Mouse (Mus musculus): ENCODE measurements around the gene Prkaa2. TPM values are rescaled to one million over a fixed set of nuclear protein-coding genes. Genes with fewer than 3 reads are reported as not detected.

The Prkaa2 gene
- total and polyA plus RNA-seq, 3 experiments, result 21.6 to 84.3 (median 76.5) TPM

GRCm38 (mm10) chr4:105033153-105033552 is 76.5 kb downstream of the Prkaa2 start:
- TF ChIP-seq POLR2A (IDR thresholded peaks at IDR 0.05; ENCODE audit: insufficient read depth, low read depth, low read length) (no peak), CTCF (IDR thresholded peaks at IDR 0.05) (peak; percentile 44)
- DNase-seq, result no peak

GRCm38 (mm10) chr4:105031104-105031503 is 78.6 kb downstream of the Prkaa2 start:
- TF ChIP-seq CTCF (IDR thresholded peaks at IDR 0.05) (no peak), EP300 (IDR thresholded peaks at IDR 0.05; ENCODE audit: insufficient read depth, low read depth, low read length) (no peak), POLR2A (IDR thresholded peaks at IDR 0.05; ENCODE audit: insufficient read depth, low read depth, low read length) (no peak)
- H3K27ac ChIP-seq, result no peak overlapping the region
- no peaks in the 10 kb centered on the region for H3K27me3 ChIP-seq (ENCODE audit: control insufficient read depth, insufficient read depth, low read length)
- no peak overlapping the region for H3K9ac ChIP-seq (ENCODE audit: low read depth, low read length)
- H3K4me1 ChIP-seq (ENCODE audit: control insufficient read depth, insufficient read depth, low read length), result no peaks in the 10 kb centered on the region
- 79% methylated on average over 8 of the region's 8 CpGs for whole genome bisulfite sequencing
- H3K4me3 ChIP-seq, result no peak overlapping the region
- H3K36me3 ChIP-seq (ENCODE audit: control insufficient read depth, insufficient read depth, low read length), result no peaks in the 10 kb centered on the region
- intact Hi-C loops (cut with DNase I), result loop anchor here (5.0 kb wide), 3 partner anchors 76 to 1196 kb away; partner anchors contain the start of gene Prkaa2
- no peaks in the 10 kb centered on the region for H3K79me2 ChIP-seq (replicated peaks; ENCODE audit: control insufficient read depth, insufficient read depth, low read length)
- DNase-seq, result no peak

More at GRCm38 (mm10) chr4:105033153-105033552, 76.5 kb downstream of the Prkaa2 start:
- H3K36me3 ChIP-seq (ENCODE audit: control insufficient read depth, insufficient read depth, low read length), result no peaks in the 10 kb centered on the region
- H3K9ac ChIP-seq (ENCODE audit: low read depth, low read length), result no peak overlapping the region
- H3K27me3 ChIP-seq (ENCODE audit: control insufficient read depth, insufficient read depth, low read length), result no peaks in the 10 kb centered on the region
- H3K4me3 ChIP-seq, result no peak overlapping the region
- 53% methylated on average over 7 of the region's 7 CpGs for WGBS
- no peak overlapping the region for H3K27ac ChIP-seq
- H3K79me2 ChIP-seq (replicated peaks; ENCODE audit: control insufficient read depth, insufficient read depth, low read length), result no peaks in the 10 kb centered on the region
- H3K4me1 ChIP-seq (ENCODE audit: control insufficient read depth, insufficient read depth, low read length), result no peaks in the 10 kb centered on the region
- intact Hi-C loops (cut with DNase I), result loop anchor here (5.0 kb wide), 3 partner anchors 74 to 1194 kb away; partner anchors contain the start of gene Prkaa2

- no peaks in the 10 kb centered on the region for H3K27me3 ChIP-seq (ENCODE audit: control insufficient read depth, insufficient read depth, low read length)
- whole genome bisulfite sequencing, result 79% methylated on average over 6 of the region's 6 CpGs
Observed at GRCm38 (mm10) chr4:105027278-105027677, 82.4 kb downstream of the Prkaa2 start.

GRCm38 (mm10) chr4:105016006-105016613 is 93.6 kb downstream of the Prkaa2 start:
- no peaks in the 10 kb centered on the region for H3K27me3 ChIP-seq (ENCODE audit: control insufficient read depth, insufficient read depth, low read length)
- no peak for TF ChIP-seq CTCF (IDR thresholded peaks at IDR 0.05)
- TF ChIP-seq EP300 (IDR thresholded peaks at IDR 0.05; ENCODE audit: insufficient read depth, low read depth, low read length), result no peak
- TF ChIP-seq POLR2A (IDR thresholded peaks at IDR 0.05; ENCODE audit: insufficient read depth, low read depth, low read length), result no peak
- no peaks in the 10 kb centered on the region for H3K4me1 ChIP-seq (ENCODE audit: control insufficient read depth, insufficient read depth, low read length)
- H3K27ac ChIP-seq, result no peak overlapping the region
- no peak overlapping the region for H3K4me3 ChIP-seq
- no peak overlapping the region for H3K9ac ChIP-seq (ENCODE audit: low read depth, low read length)
- H3K36me3 ChIP-seq (ENCODE audit: control insufficient read depth, insufficient read depth, low read length), result peaks cover 2% of the 10 kb centered on the region; the same call in 1 of the 2 replicates
- DNase-seq, result no peak
- intact Hi-C loops (cut with DNase I), result no loop called here
- no peaks in the 10 kb centered on the region for H3K79me2 ChIP-seq (replicated peaks; ENCODE audit: control insufficient read depth, insufficient read depth, low read length)
- WGBS, result 76% methylated on average over 4 of the region's 4 CpGs

More at GRCm38 (mm10) chr4:105027278-105027677, 82.4 kb downstream of the Prkaa2 start:
- no peaks in the 10 kb centered on the region for H3K36me3 ChIP-seq (ENCODE audit: control insufficient read depth, insufficient read depth, low read length)
- H3K4me3 ChIP-seq, result no peak overlapping the region
- H3K27ac ChIP-seq, result no peak overlapping the region
- no peak overlapping the region for H3K9ac ChIP-seq (ENCODE audit: low read depth, low read length)
- intact Hi-C loops (cut with DNase I), result no loop called here
- TF ChIP-seq CTCF (IDR thresholded peaks at IDR 0.05) (no peak), POLR2A (IDR thresholded peaks at IDR 0.05; ENCODE audit: insufficient read depth, low read depth, low read length) (no peak), EP300 (IDR thresholded peaks at IDR 0.05; ENCODE audit: insufficient read depth, low read depth, low read length) (no peak)
- no peak for DNase-seq
- no peaks in the 10 kb centered on the region for H3K4me1 ChIP-seq (ENCODE audit: control insufficient read depth, insufficient read depth, low read length)
- H3K79me2 ChIP-seq (replicated peaks; ENCODE audit: control insufficient read depth, insufficient read depth, low read length), result no peaks in the 10 kb centered on the region

GRCm38 (mm10) chr4:105015496-105015895 is 94.2 kb downstream of the Prkaa2 start:
- intact Hi-C loops (cut with DNase I), result no loop called here
- WGBS, result 78% methylated on average over 6 of the region's 6 CpGs

GRCm38 (mm10) chr4:105013718-105014117 is 96.0 kb downstream of the Prkaa2 start:
- no peak for TF ChIP-seq CTCF (IDR thresholded peaks at IDR 0.05)
- no peak for TF ChIP-seq POLR2A (IDR thresholded peaks at IDR 0.05; ENCODE audit: insufficient read depth, low read depth, low read length)
- no peak for TF ChIP-seq EP300 (IDR thresholded peaks at IDR 0.05; ENCODE audit: insufficient read depth, low read depth, low read length)
- no peak for DNase-seq
- H3K27me3 ChIP-seq (ENCODE audit: control insufficient read depth, insufficient read depth, low read length), result no peaks in the 10 kb centered on the region
- H3K79me2 ChIP-seq (replicated peaks; ENCODE audit: control insufficient read depth, insufficient read depth, low read length), result no peaks in the 10 kb centered on the region
- H3K27ac ChIP-seq, result no peak overlapping the region
- 77% methylated on average over 7 of the region's 7 CpGs for WGBS
- H3K36me3 ChIP-seq (ENCODE audit: control insufficient read depth, insufficient read depth, low read length), result peaks cover 2% of the 10 kb centered on the region; the same call in 1 of the 2 replicates
- no peak overlapping the region for H3K4me3 ChIP-seq
- no peak overlapping the region for H3K9ac ChIP-seq (ENCODE audit: low read depth, low read length)
- intact Hi-C loops (cut with DNase I), result no loop called here
- H3K4me1 ChIP-seq (ENCODE audit: control insufficient read depth, insufficient read depth, low read length), result no peaks in the 10 kb centered on the region

More at GRCm38 (mm10) chr4:105015496-105015895, 94.2 kb downstream of the Prkaa2 start:
- H3K79me2 ChIP-seq (replicated peaks; ENCODE audit: control insufficient read depth, insufficient read depth, low read length), result no peaks in the 10 kb centered on the region
- DNase-seq, result no peak
- H3K4me1 ChIP-seq (ENCODE audit: control insufficient read depth, insufficient read depth, low read length), result no peaks in the 10 kb centered on the region
- H3K27ac ChIP-seq, result no peak overlapping the region
- no peak overlapping the region for H3K9ac ChIP-seq (ENCODE audit: low read depth, low read length)
- TF ChIP-seq POLR2A (IDR thresholded peaks at IDR 0.05; ENCODE audit: insufficient read depth, low read depth, low read length), result no peak
- TF ChIP-seq CTCF (IDR thresholded peaks at IDR 0.05), result no peak
- TF ChIP-seq EP300 (IDR thresholded peaks at IDR 0.05; ENCODE audit: insufficient read depth, low read depth, low read length), result no peak
- peaks cover 2% of the 10 kb centered on the region; the same call in 1 of the 2 replicates for H3K36me3 ChIP-seq (ENCODE audit: control insufficient read depth, insufficient read depth, low read length)
- H3K27me3 ChIP-seq (ENCODE audit: control insufficient read depth, insufficient read depth, low read length), result no peaks in the 10 kb centered on the region
- no peak overlapping the region for H3K4me3 ChIP-seq

Measured in heart, adult 2 months (tissue).